Mouse (Mus musculus) adrenal gland, postnatal 10 days (tissue): Measurements from ENCODE around the gene Twsg1. TPM values are rescaled to one million over a fixed set of nuclear protein-coding genes. Genes with fewer than 3 reads are reported as not detected.

Experiments
- DNase-seq: peaks from one replicate; pipeline ENCODE4 v3.0.0; 2021; ENCODE audit warnings: mixed read lengths
- total RNA-seq, 2 experiments: library from RNA; stranded (reverse); gene quantifications; 2 replicates each; pipeline ENCODE4 v1.2.3; 2021

Twsg1 gene
- total RNA-seq, 2 experiments from 2014 or later = 63.3 to 70.0 TPM

- DNase-seq = peak; percentile 12
These were observed 64.5 kb downstream of the Twsg1 start for GRCm38 (mm10) chr17:65886571-65886970.

- DNase-seq = peak; percentile 38
These were observed 65.1 kb downstream of the Twsg1 start, which contains the start of gene Ralbp1 for GRCm38 (mm10) chr17:65885697-65886529. Gene Ralbp1, minus strand, starts transcription at chr17:65885798.

- no peak for DNase-seq
These were observed 65.7 kb downstream of the Twsg1 start for GRCm38 (mm10) chr17:65885398-65885696.

DNA sequence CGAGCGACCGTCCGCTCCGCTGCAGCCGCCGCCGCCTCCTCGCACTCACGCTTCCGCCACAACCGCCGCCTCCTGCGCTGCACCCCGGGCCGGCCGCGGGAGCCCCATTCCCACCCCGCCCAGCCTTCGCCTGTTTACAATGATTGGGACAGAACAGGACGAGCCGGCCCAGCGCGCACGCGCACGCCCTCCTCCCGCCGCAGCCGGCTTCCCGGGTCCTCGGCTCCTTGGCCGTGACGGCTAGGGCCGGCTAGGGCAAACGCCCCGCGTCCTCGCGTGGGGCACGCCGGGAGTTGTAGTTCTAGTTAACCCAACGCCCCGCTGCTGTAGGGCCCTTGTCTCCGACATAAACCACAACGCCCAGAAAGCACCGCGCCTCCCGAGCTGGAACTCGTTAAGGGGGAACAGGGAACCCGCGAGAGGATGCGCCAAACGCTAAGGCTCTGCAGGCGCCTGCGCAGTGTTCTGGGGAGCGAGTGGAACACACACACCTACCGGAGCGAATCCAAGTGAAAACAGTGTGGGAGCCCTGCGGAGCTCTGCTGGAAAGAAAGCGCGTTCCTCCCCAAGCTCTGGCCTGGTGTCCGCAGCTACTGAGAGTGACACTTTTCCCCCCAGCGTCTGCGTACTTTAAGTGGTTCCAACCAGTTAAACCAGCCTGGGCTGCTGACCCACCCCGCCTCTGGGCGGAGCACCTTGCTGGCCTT is 66.2 kb downstream of the Twsg1 start:
- peak; percentile 99 for DNase-seq

DNA sequence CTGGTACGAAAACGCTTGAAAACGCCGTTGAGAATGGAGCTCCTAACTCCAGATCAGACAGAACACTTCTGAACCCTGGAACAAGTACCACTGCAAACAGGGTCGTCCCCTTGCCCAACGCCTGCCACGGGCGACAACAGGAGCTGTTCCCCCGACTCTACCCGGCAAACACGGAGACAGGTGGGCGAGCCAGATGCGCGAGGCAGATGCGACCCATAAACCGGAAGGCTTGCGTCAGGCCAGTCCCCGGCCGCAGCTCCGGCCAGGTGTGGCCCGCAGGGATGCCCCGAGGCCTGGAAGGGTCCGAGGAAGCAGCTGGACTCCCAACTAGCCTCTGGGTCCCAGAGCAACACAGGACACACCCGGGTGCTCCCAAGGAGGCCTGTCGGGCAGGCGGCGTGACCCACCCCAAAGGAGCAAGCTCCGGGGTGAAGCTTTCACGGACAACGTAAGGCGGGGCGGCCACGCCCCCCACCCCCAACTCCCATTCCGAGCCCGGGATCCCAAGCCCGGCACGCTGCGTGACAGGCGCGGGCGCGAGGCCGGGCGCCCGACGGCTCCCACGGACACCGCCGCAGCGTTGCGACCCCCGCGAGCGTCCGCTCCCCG is 66.9 kb downstream of the Twsg1 start:
- DNase-seq = no peak

DNA sequence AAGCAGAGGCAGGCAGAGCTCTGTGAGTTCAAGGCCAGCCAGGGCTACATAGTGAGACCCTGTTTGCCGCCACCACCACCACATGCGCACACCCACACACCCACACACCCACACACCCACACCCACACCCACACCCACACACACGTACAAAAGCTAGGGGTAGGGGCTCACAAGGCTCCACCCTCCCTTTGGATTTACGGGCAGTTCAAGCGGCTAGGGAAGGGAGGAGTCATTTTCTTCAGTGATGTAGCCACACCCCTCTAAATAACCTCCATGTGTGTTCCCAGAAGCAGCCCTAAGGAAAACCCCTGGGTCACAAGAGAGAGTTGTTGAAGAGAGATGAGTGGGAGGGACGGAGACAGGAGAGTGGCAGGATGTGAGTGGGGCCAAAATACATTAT is 74.0 kb downstream of the Twsg1 start:
- DNase-seq = no peak

GRCm38 (mm10) chr17:65873834-65874233 is 77.2 kb downstream of the Twsg1 start:
- DNase-seq = no peak

DNA sequence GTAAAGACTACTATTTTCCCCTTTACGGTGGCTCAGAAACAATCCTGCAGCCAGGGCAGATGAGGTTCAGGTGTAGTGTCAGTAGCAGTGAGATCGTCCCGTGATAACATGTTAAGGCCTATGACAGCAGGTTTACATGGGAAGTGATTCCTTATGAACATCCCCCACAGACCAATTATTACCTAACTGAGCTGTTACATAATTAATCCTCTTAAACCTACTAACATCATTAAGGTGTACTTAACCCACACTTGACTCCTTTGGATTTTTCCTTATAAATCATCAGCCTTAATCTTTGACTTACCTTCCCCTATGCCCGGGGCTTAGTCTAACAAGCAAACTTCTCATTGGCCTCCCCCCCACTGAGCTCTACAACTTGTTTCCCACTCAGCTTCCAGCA is 77.9 kb downstream of the Twsg1 start:
- DNase-seq = no peak

GRCm38 (mm10) chr17:65872652-65873051 is 78.4 kb downstream of the Twsg1 start:
- DNase-seq = peak; percentile 57

DNA sequence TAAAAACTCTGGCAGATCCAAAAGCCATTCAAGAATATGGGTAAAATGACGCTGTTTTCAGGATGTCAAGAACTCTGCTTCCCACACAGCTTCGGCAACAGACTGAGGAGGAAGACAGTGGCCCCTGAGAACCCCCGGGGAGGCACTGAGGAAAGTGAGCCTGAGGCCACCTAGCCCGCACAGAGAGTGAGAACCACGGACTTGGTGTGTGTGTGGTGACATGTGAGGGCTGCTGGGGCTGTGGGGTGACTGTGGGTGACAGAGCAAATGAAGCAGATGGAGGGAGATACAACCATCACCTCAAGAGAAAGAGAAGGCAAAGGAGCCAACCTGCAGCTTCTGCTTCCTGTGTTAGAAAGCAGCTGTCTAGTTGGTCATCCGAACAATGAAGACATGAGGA is 79.0 kb downstream of the Twsg1 start:
- DNase-seq = no peak

Other genes with a start within 250 kb of the Twsg1 start
- 10 to 100 TPM; 32.1 to 32.5 TPM for gene Rab31, start 178.5 kb downstream of the Twsg1 start, total RNA-seq
- gene Ppp4r1, start 168.7 kb downstream of the Twsg1 start, total RNA-seq = 10 to 100 TPM; 59.5 to 69.7 TPM
- 10 to 100 TPM; 32.4 to 37.4 TPM for gene Ralbp1, start 65.4 kb downstream of the Twsg1 start, total RNA-seq
- gene Ankrd12, start 125.9 kb upstream of the Twsg1 start, total RNA-seq = 10 to 100 TPM; 21.0 to 23.1 TPM
- 100 to 1,000 TPM; 725 to 798 TPM for gene Ndufv2, start 150.3 kb upstream of the Twsg1 start, total RNA-seq
- gene Washc1, start 160.3 kb upstream of the Twsg1 start, total RNA-seq = 10 to 100 TPM; 28.5 to 35.5 TPM
- gene Ddx11, start 172.3 kb upstream of the Twsg1 start, total RNA-seq = 1 to 10 TPM; 5.4 to 8.6 TPM